Mouse (Mus musculus) erythroblast, embryonic 14.5 days (primary cell): ENCODE measurements around the gene Itga8. TPM values are rescaled to one million over a fixed set of nuclear protein-coding genes. Genes with fewer than 3 reads are reported as not detected.

ENCODE experiments used
- H3K27me3 ChIP-seq: 2 replicates; pipeline ENCODE4 v1.6.1; 2012; ENCODE audit warnings: inconsistent platforms; ENCODE audit not compliant: control insufficient read depth
- H3K36me3 ChIP-seq: 2 replicates; pipeline ENCODE4 v1.6.1; 2012; ENCODE audit warnings: mild to moderate bottlenecking, inconsistent platforms; ENCODE audit not compliant: control insufficient read depth
- H3K4me1 ChIP-seq: 2 replicates; pipeline ENCODE4 v1.6.1; 2012; ENCODE audit warnings: inconsistent platforms; ENCODE audit not compliant: control insufficient read depth
- H3K4me3 ChIP-seq: replicated peaks from 2 replicates; pipeline ENCODE3; 2012; ENCODE audit warnings: moderate library complexity, mild to moderate bottlenecking, inconsistent platforms
- H3K9me3 ChIP-seq: 2 replicates; pipeline ENCODE4 v1.6.1; 2012; ENCODE audit warnings: low read length, inconsistent platforms, mixed read lengths; ENCODE audit not compliant: control insufficient read depth
- GATA1 ChIP-seq: IDR thresholded peaks from 2 replicates; pipeline ENCODE4 v1.6.1; 2012; ENCODE audit warnings: low read length, inconsistent platforms, mixed read lengths
- TAL1 ChIP-seq: IDR thresholded peaks from 3 replicates; pipeline ENCODE4 v1.6.1; 2012; ENCODE audit warnings: low read length, inconsistent platforms, mixed read lengths
- polyA plus RNA-seq: library from polyadenylated mRNA; stranded (reverse); fragments of >175 nt; gene quantifications from 2 replicates; pipeline ENCODE4 v1.2.3, GENCODE M21; 2012

Gene Itga8
- polyA plus RNA-seq, 1 experiment = not detected

- Histone ChIP-seq H3K36me3 (no peaks in the 10 kb centered on the region), H3K4me3 (no peak overlapping the region), H3K27me3 (peaks cover 51% of the 10 kb centered on the region), H3K4me1 (peaks cover 7% of the 10 kb centered on the region), H3K9me3 (no peaks in the 10 kb centered on the region)
- TF ChIP-seq TAL1 = no peak
These were observed 1.1 kb downstream of the Itga8 start for GRCm38 (mm10) chr2:12300449-12301228.

- no peak for TF ChIP-seq GATA1
- TF ChIP-seq TAL1 = no peak
- peaks cover 31% of the 10 kb centered on the region for H3K27me3 ChIP-seq
- H3K4me3 ChIP-seq = no peak overlapping the region
- no peaks in the 10 kb centered on the region for H3K9me3 ChIP-seq
- no peaks in the 10 kb centered on the region for H3K36me3 ChIP-seq
- peaks cover 7% of the 10 kb centered on the region for H3K4me1 ChIP-seq
These were observed 4.4 kb downstream of the Itga8 start for GRCm38 (mm10) chr2:12297287-12297686.

DNA sequence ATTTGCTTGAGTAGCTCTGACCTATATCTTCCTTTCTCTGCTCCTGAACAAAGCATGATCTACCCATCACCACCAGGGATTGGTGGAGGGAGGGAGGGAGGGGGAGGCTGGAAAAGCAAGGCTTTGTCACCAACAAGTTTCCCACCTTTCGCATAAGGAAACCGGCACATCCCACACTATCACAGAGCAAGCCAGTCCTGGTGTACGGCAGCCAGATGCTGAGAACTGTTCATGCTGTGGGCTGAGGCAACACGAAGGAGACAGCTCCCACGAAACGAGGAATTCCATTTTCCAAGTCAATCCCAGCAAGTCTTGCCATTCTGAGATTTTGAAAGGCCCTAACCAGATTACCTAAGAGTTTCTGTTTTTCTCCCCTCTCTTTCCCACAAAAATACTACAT, 6.6 kb downstream of the Itga8 start:
- H3K27me3 ChIP-seq = peaks cover 9% of the 10 kb centered on the region
- no peaks in the 10 kb centered on the region for H3K4me1 ChIP-seq
- H3K4me3 ChIP-seq = no peak overlapping the region
- TF ChIP-seq GATA1 (no peak), TAL1 (no peak)
- H3K36me3 ChIP-seq = no peaks in the 10 kb centered on the region
- H3K9me3 ChIP-seq = no peaks in the 10 kb centered on the region

- TF ChIP-seq GATA1 (no peak), TAL1 (no peak)
These were observed 7.7 kb downstream of the Itga8 start for GRCm38 (mm10) chr2:12294060-12294459.

GRCm38 (mm10) chr2:12293458-12293857, 8.3 kb downstream of the Itga8 start:
- no peaks in the 10 kb centered on the region for H3K36me3 ChIP-seq
- no peaks in the 10 kb centered on the region for H3K4me1 ChIP-seq
- H3K4me3 ChIP-seq = no peak overlapping the region
- TF ChIP-seq GATA1 (no peak), TAL1 (no peak)
- no peaks in the 10 kb centered on the region for H3K27me3 ChIP-seq
- H3K9me3 ChIP-seq = no peaks in the 10 kb centered on the region

More at GRCm38 (mm10) chr2:12294060-12294459, 7.7 kb downstream of the Itga8 start:
- Histone ChIP-seq H3K4me3 (no peak overlapping the region), H3K4me1 (no peaks in the 10 kb centered on the region), H3K27me3 (peaks cover 3% of the 10 kb centered on the region), H3K36me3 (no peaks in the 10 kb centered on the region), H3K9me3 (no peaks in the 10 kb centered on the region)

DNA sequence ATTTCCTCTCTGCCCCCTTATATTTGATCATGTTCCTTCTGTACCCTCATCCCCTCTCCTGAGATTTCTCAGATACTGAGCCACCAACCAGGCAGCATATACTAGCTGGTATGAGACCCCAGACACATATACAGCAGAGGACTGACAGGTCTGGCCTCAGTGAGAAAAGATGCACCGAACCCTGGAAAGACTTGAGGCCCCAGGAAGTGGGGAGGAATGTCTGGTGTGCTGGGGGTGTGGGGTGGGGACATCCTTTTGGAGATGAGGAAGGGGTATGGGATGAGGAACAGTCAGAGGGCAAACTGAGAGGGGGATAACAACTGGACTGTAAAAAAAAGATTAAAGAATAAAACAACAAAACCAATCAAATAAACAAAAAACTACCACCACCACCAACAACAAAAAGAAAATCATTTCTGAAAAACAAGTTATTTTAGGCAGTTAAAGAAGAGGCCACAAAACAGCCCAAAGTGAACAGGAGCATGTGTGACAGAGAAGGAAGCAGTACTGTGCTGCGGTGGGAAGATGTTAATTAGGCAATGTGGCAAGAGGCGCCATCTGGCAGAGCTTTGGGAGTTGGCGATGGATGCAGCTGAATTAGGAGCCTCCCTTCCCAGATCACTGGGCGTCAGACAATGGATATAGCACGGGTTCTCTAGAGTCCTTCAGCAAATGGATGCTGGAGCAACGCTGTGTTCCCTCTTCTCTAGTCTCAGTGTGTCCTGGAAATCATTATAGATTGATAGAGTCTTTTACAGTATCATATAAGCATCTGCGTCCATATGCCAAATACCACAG, 9.5 kb downstream of the Itga8 start:
- Histone ChIP-seq H3K4me1 (no peaks in the 10 kb centered on the region), H3K9me3 (no peaks in the 10 kb centered on the region), H3K4me3 (no peak overlapping the region), H3K27me3 (no peaks in the 10 kb centered on the region), H3K36me3 (no peaks in the 10 kb centered on the region)
- TF ChIP-seq GATA1 (no peak), TAL1 (no peak)

DNA sequence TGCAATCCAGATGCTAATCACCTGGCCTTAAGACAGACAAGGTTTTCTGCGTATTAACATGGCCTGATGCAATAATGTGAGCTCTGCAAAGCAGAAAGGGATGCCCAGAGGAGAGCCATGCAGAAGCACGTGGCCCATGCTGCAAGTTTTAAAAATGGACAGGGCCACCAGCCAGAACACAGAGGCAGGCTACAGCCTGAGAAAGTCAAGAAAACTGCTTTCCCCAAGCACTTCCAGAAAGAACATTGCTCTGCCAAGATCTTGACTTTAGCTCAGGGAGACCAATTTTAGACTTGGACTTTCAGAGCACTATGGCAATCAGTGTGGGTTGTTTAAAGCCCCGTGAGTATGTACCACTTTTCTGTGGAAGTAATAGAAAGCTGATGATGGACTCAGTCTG, 11.5 kb downstream of the Itga8 start:
- H3K4me1 ChIP-seq = no peaks in the 10 kb centered on the region
- no peaks in the 10 kb centered on the region for H3K36me3 ChIP-seq
- no peaks in the 10 kb centered on the region for H3K27me3 ChIP-seq
- H3K4me3 ChIP-seq = no peak overlapping the region
- TF ChIP-seq GATA1 (no peak), TAL1 (no peak)
- no peaks in the 10 kb centered on the region for H3K9me3 ChIP-seq

DNA sequence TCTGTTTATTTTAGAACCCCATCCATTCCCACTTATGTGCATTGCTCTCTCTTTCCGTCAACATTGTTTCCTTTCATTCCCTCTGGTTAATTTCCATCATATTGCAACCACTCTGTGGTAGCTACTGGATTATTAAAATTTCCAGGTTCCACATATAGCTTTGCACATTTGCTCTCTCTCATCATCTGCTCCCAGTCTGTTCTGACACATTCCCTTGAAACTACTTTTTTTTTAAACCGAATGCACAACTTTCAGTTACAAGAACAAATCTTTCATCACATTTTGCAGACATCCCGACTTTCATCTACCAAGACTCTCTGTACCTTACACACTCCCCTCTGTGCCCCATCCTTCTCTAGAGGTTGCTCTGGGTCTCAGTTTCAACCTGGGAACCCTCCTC, 13.9 kb downstream of the Itga8 start:
- 0 out of 2 replicates have a peak, but pooled peaks cover 2% of the 10 kb centered on the region for H3K27me3 ChIP-seq
- no peak overlapping the region for H3K4me3 ChIP-seq
- no peaks in the 10 kb centered on the region for H3K9me3 ChIP-seq
- TF ChIP-seq GATA1 (no peak), TAL1 (no peak)
- H3K4me1 ChIP-seq = no peaks in the 10 kb centered on the region
- H3K36me3 ChIP-seq = no peaks in the 10 kb centered on the region

DNA sequence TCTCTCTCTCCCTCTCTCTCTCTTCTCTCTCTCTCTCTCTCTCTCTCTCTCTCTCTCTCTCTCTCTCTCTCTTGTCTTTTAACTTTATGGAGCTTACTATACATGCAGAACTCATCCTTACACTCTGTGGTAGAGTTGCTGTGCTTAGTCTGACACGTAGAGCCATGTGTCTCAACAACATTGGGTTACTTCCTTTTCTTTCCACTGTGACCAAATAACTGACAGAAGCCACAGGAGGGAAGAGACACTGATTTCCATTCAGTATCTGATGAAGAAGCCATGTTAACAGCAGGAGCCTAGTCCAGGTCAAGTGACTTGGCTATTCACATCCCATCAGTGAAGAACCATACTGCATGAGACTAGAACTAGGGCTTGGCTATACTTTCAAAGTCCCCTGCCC, 21.1 kb downstream of the Itga8 start:
- no peaks in the 10 kb centered on the region for H3K36me3 ChIP-seq
- H3K27me3 ChIP-seq = 0 out of 2 replicates have a peak, but pooled peaks cover 2% of the 10 kb centered on the region
- no peak overlapping the region for H3K4me3 ChIP-seq
- H3K4me1 ChIP-seq = no peaks in the 10 kb centered on the region
- no peaks in the 10 kb centered on the region for H3K9me3 ChIP-seq
- no peak for TF ChIP-seq GATA1
- TF ChIP-seq TAL1 = no peak
